ENCODE assay signal across 26 mouse cellular contexts in the genomic region with DNA sequence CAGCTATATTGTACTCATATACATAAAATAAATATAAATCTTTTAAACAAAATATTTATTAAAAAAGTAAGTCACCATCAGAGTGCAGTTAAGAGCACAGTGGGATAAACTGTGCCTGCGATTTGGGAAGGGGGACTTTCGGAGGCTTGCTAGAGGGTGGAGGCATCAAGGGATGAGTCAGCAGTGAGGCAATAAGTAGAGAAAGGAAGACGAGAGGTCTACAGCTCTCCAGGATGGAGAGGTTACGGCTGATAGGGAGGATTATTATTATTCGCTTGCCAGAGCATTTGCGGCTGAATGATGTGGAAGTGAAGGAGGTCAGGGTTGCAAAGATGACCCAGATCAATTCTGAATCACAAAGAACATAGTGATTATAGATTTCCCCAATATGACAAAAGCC. TPM values are rescaled to one million over a fixed set of nuclear protein-coding genes. Genes with fewer than 3 reads are reported as not detected.
A peak's percentile ranks its signal among the peaks of the same experiment; 100 is the strongest.
DNase-seq lines count a peak whose midpoint lies in the region; ATAC-seq and TF ChIP-seq lines count a peak whose summit lies in the region.
"Had no signal": no experiment of that assay in that cellular context is flagged by ENCODE, and none has a peak within 500 bp of the region (broad histone marks: within the 10 kb centered on the region; RNA-seq: fewer than 3 reads in every experiment).

No protein-coding gene starts in this region.

- H3K27ac ChIP-seq in left cerebral cortex, adult 2 months = peak overlapping the region; percentile 67
- H3K27ac ChIP-seq: embryonic facial prominence, embryonic 12.5 days; embryonic facial prominence, embryonic 15.5 days; gastrocnemius, adult 2 months; heart, embryonic 15.5 days; hindbrain, embryonic 14.5 days; hindbrain, postnatal 0 days; intestine, embryonic 15.5 days had no signal

- ATAC-seq in CD4-positive, CD25-positive, alpha-beta regulatory T cell, adult 4 months = peak; percentile 58
- ATAC-seq in granulocyte monocyte progenitor cell, adult 5-6 weeks (replicated peaks; ENCODE audit: poor library complexity, severe bottlenecking) = peak; percentile 37; the same call in 1 of the 2 replicates
- 0 out of 2 replicates have a peak, but pooled peaks have one; percentile 26 for ATAC-seq in megakaryocyte progenitor cell, adult 5-6 weeks (replicated peaks; ENCODE audit: poor library complexity)
- ATAC-seq: forebrain, embryonic 14.5 days; forebrain, postnatal 0 days; intestine, embryonic 15.5 days had no signal

- no peak for DNase-seq in left cerebral cortex, adult 2 months (ENCODE audit: extremely low spot score in 1 of 2, low spot score in 2 of 2)
- no peak for DNase-seq in left cerebral cortex, adult 11 months (ENCODE audit: low spot score)
- DNase-seq in heart, postnatal 10 days = no peak
- no peak for DNase-seq in embryo, embryonic 11 days
- DNase-seq in right cerebral cortex, postnatal 25 days = no peak
- DNase-seq: adrenal gland, postnatal 14 days; cerebellum, adult 11 months; cerebellum, adult 9-10 months; cerebellum, postnatal 14 days; forebrain, postnatal 0 days; gastrocnemius, adult 2 months; gastrocnemius, postnatal 14 days; heart, adult 18-20 months; heart, postnatal 14 days; heart, postnatal 4 days had no signal

- intact Hi-C loops in left cerebral cortex, adult 2 months (cut with DNase I) = no loop called here
- intact Hi-C loops in heart, postnatal 10 days (cut with DNase I) = no loop called here

- TF ChIP-seq CTCF in left cerebral cortex, adult 2 months (IDR thresholded peaks at IDR 0.05) = no peak

- no peak overlapping the region for H3K4me3 ChIP-seq in left cerebral cortex, adult 2 months
- H3K4me3 ChIP-seq: embryonic facial prominence, embryonic 12.5 days; embryonic facial prominence, embryonic 15.5 days; gastrocnemius, adult 2 months; heart, embryonic 12.5 days; heart, embryonic 15.5 days; intestine, embryonic 15.5 days had no signal

RNA-seq across cellular contexts. Expression of gene Sept7, which starts 22.5 kb away (rescaled TPM):
- 100 to 1,000 TPM; 349 to 384 TPM for total RNA-seq in left cerebral cortex, adult 2 months (2021)
- polyA plus RNA-seq in CD4-positive, CD25-positive, alpha-beta regulatory T cell, adult 4 months (2017; shearing (Covaris generic)) = 100 to 1,000 TPM; 401 to 415 TPM
- 128 and 131 TPM in 2 replicates for total RNA-seq in granulocyte monocyte progenitor cell, adult 5-6 weeks (2014; fragmentation: Nextera tagmentation)
- 283 and 309 TPM in 2 replicates for total RNA-seq in granulocyte monocyte progenitor cell, adult 5-6 weeks (2017)
- total RNA-seq in megakaryocyte progenitor cell, adult 5-6 weeks (2015) = 186 and 197 TPM in 2 replicates
- total RNA-seq in megakaryocyte progenitor cell, adult 5-6 weeks (2017) = 263 and 294 TPM in 2 replicates
- 100 to 1,000 TPM; 162 to 187 TPM for total RNA-seq in heart, postnatal 10 days (2021)
